Mouse (Mus musculus) frontal cortex, adult (tissue): Measurements from ENCODE around the gene BC017158.

Experiments
- ATAC-seq: cut with Nextera tagmentation; 2 replicates; pipeline ENCODE4 v1.9.2; 2017; ENCODE audit warnings: mild to moderate bottlenecking, moderate library complexity, mixed read lengths; ENCODE audit not compliant: low TSS enrichment

Gene BC017158

GRCm38 (mm10) chr7:128309216-128309615 lies 11.2 kb upstream of the BC017158 start:
- no peak for ATAC-seq

GRCm38 (mm10) chr7:128307851-128308250 lies 9.9 kb upstream of the BC017158 start:
- no peak for ATAC-seq

DNA sequence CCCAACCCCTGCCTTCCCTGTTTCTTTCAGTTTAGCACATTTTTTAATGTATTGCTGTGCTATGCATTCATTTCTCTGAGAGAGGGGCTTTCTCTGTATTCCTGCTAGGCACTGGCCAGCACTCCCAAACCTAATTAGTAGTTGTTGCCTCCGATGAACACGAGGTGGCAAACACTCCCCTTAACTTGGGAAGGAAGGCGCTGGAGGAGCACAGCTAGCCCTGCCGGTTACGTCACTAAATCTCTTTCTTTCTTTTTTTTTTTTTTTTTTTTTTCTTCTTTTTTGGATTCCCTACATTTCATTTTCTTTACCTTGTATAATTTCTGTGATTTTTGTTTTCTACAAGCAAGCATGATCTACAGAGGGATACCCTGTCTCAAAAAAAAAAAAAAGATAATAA lies 6.9 kb upstream of the BC017158 start:
- no peak for ATAC-seq

DNA sequence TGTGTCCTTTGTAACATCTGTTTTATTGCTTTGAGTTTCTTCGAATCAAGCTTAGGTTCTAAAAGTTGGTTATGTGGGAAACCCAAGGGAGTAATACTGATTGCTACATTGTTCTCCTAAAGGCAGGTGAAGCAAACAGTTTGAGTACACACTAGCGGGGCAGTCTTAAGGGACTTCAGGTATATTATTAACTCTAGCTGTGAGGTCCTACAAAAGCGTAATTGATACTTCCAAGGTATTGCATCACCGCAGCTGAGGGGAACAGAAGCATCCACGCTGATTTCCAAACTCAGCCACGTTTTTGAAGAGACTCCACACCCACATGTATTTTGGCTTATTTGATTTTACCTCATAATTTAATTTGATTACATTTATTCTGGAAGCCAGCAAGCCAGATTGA lies 6.2 kb upstream of the BC017158 start:
- ATAC-seq: no peak

DNA sequence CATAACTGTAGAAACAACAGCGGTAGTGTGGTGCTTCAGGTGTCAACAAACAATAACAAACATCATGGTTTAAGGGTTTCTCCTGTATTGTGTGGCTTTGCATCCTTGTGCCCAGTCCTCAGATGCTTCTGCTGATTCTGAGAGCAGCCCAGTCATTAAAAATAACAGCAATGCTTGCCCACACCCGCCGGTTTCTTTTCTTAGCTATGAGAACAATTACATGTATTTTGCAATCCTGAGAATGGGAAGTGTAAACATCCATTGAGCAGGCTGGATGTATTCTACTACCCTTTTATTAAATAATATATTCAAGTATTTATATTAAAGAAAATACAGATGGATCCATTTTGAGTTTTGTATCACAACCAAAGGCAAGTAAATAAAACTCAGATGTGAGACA lies 4.2 kb upstream of the BC017158 start:
- ATAC-seq: no peak

DNA sequence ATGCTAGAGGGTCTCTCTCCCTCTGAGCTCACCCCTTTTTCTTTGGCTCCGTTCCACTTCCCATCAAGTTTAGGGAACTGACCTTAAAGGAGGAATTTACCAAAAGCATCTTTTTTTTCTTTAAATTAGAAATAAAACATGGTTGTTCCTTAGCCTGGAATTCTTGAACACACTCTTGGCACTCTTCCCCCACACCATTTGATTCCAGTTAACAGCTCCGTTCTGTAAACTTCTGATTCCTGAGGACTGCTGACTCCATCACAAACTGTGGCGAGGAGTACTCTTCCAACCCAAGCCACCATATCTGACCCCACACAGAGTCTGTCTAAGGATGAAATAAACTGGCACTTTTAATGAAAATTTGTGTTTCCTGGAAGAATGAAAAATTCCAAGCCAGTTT lies 3.0 kb upstream of the BC017158 start:
- no peak for ATAC-seq

- ATAC-seq: no peak
Measured at GRCm38 (mm10) chr7:128298481-128299342, 742 bp upstream of the BC017158 start.

- no peak for ATAC-seq
Measured at GRCm38 (mm10) chr7:128297291-128297616, 716 bp downstream of the BC017158 start.

- ATAC-seq: no peak
Measured at GRCm38 (mm10) chr7:128296514-128296913, 1.5 kb downstream of the BC017158 start.

DNA sequence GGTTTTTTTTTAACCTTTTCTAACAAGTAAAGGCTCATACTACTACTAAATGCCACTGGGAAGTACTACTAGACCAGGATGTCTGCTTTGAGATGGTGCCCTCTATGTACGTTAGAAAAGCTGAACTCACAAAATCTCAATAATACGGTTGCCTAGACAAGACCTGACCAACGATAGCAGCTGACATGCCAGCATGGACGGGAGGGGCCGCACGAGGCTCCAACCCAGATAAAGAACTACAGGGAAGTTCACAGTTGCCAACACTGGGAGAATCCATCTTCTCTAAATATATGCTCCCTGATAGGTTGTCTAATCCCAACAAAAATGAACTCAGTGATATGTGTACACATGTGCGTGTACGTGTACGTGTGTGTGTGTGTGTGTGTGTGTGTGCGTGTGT lies 3.2 kb downstream of the BC017158 start:
- ATAC-seq: no peak

- no peak for ATAC-seq
Measured at GRCm38 (mm10) chr7:128288923-128289544, 8.9 kb downstream of the BC017158 start.

- no peak for ATAC-seq
Measured at GRCm38 (mm10) chr7:128285060-128285459, 12.9 kb downstream of the BC017158 start.

GRCm38 (mm10) chr7:128284047-128284446 lies 13.9 kb downstream of the BC017158 start:
- no peak for ATAC-seq

DNA sequence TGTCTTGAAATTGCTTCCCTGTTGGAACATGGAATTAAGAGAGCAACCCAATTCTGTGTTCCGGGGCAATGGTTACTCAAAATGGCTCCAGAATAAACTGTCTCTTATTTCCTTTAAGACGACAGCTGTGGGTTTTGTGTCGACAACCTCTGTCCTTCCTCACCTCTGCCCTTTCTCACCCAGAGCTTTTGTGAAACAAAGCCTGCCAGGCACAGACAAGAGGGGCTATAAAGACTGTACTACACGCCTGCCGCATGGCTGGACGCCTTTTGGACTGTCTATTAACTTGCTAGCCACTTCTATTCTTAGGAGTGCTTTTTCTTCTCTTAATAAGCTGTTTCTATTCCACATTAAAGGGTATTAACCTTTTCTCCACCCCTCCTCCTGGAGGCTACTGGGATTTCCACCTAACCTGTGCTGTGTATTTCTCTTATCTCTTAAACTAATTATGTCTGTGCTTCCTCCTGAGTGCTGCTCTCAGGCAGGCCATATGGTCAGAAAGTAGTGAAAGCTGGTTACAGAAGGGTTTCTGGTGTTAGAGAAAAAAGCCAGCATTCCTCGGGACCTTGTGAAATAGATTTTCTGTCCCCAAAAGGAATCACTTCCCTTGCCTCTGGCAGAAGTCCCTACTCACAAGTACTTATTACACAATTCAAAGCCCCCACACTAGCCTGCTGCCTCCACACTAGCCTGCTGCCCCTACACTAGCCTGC lies 15.3 kb downstream of the BC017158 start:
- no peak for ATAC-seq

DNA sequence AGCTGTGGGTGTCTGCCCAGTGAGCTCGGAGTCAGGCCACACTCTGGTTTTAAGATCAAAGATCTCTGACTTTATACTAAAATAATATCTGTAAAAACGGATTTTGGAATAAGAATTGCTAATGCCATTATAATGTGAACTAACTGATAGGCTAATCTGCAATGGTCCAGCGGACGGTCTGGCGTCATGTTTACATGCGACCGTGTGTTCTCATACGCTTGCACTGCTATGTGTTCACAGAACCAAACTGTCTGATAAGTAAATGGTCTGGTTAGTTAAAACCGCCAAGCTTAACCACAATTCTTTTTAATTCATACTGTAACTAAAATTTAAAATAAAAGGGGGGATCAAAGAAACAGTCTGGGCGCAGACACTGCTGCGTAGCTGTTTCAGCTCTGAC lies 16.2 kb downstream of the BC017158 start:
- ATAC-seq: no peak

- ATAC-seq: no peak
Measured at GRCm38 (mm10) chr7:128279750-128280149, 18.2 kb downstream of the BC017158 start.

- ATAC-seq: no peak
Measured at GRCm38 (mm10) chr7:128276051-128276450, 21.9 kb downstream of the BC017158 start.

DNA sequence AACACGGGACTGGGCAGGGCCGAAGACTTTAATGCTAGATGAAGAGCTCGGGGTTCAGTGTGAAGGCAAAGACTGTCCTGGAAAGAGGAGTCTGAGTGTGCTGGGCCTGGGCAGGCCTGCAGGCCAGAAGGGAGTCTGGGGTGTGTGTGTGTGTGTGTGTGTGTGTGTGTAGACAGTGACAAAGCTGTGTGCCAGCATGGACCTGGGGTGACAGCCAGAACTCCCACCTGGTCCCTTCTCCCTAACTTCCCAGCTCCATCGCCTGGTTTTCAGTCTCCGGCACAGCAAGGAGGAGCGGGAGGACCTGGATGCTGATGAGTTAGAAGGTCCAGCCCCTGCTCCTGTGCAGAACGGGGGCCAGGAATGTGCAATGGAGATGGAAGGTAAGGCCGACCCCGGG lies 26.5 kb downstream of the BC017158 start:
- ATAC-seq: no peak

- ATAC-seq: no peak
Measured at GRCm38 (mm10) chr7:128270431-128270850, 27.5 kb downstream of the BC017158 start.

DNA sequence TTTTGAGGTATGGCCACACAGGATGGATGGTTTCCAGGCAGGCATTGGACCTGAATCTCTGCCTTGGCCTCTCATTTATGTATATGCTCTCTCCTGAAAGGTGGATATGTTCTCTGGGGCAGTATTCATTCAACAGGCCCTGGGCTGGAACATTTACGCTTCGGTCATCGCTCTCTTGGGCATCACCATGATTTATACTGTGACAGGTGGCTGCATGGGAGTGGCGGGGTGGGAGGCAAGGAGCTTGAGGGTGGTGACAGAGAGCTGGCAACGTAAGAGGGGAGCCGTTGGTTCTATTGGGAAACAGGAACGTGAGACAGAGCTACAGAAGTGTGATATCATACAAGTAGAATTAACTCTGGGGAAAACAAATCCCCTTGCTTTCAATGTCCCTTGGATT lies 30.2 kb downstream of the BC017158 start:
- ATAC-seq: no peak

GRCm38 (mm10) chr7:128267391-128267790 lies 30.6 kb downstream of the BC017158 start:
- ATAC-seq: no peak

GRCm38 (mm10) chr7:128266056-128266455 lies 31.9 kb downstream of the BC017158 start:
- ATAC-seq: no peak

DNA sequence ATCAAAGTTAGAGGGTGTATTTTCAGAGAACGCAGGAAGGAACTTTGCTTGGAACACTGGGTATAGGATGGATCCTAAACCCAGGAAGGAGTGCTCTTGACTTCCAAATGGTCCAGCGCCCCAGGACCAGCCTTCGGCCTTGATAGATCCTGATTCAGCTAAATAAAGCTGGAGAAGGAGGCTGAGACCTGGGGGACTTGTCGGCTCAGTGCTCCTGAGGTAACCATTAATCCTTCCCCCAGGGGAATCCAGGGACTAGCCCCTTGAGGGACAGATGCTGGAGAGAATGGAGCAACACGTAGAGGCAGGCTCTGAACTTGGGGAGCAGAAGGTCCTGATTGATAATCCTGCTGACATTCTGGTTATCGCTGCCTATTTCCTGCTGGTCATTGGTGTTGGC lies 32.6 kb downstream of the BC017158 start, which contains the start of gene Slc5a2:
TSS of gene Slc5a2 (plus strand) at position 247 of the 400 bp plus-strand sequence.
- no peak for ATAC-seq
